Mouse (Mus musculus) induced T-regulatory cell, adult 2 months (primary cell): ENCODE data around the gene Serpinb6b.

Experiments used
- DNase-seq: peaks from one replicate; pipeline ENCODE4 v3.0.0-alpha.2; 2012; ENCODE audit warnings: low read depth

The Serpinb6b gene

DNA sequence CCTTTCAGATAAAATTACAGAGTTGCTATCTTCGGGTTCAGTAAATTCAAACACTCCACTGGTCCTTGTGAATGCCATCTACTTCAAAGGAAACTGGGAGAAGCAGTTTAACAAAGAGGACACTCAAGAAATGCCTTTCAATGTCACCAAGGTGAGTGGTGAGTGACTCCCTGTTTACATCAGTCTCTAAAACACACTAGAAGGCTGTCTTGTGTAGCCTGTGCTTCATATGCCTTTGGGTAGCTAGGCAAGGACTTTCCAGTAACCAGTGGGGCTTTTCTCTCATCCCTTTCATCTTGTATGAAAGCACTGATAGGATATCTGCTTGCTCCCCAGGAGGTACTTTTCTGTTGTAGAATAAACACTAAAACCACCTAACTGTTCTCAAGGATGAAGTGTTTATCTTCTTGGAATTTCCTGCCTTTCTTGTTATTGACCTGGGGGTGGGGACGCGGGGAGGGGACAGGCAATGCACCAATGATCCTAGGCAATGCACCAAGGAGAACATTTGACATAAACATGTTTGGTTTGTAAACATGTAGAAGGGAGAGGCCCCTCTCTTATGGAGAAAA is 10.0 kb downstream of the Serpinb6b start:
- DNase-seq, result no peak

GRCm38 (mm10) chr13:32975710-32976109 is 10.7 kb downstream of the Serpinb6b start:
- DNase-seq, result no peak

- no peak for DNase-seq
Measured at GRCm38 (mm10) chr13:32982556-32983042, 17.6 kb downstream of the Serpinb6b start.

- DNase-seq, result no peak
Measured at GRCm38 (mm10) chr13:32986256-32986655, 21.2 kb downstream of the Serpinb6b start.

- peak; percentile 64 for DNase-seq
Measured at GRCm38 (mm10) chr13:32993152-32993893, 28.3 kb downstream of the Serpinb6b start.

DNA sequence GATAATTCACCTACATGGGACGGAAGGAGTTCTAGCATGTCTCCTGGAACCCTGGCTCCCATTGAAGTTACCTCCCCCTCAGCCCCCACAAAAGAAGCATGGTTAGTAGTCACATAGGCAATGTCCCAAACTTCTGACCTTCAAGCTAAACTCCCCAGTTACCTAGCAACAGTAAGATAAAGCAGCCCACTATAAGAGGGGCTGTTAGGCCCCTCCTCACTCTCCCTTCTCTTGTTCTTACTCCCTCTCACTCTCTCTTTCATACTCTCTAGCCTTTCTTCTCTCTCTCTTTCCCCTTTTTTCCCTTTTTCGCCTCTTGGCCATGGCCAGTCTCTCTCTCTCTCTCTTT is 28.9 kb downstream of the Serpinb6b start:
- no peak for DNase-seq

GRCm38 (mm10) chr13:32995051-32995450 is 30.0 kb downstream of the Serpinb6b start:
- DNase-seq, result no peak

DNA sequence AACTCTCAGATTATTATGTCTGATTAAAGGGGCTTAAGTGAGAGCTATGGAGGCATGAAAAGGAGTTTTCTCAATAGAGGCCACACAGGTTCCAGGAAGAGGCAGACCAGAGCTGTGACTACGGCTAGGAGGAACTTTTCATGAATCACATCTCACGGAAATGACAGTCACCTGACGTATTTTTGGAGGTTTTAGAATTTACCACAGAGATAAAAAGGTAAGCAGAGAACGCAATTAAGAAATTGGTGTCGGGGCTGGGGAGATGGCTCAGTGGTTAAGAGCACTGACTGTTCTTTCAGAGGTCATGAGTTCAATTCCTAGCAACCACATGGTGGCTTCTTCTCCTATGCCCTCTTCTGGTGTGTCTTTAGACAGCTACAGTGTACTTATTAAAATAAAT is 36.3 kb downstream of the Serpinb6b start:
- peak; percentile 84 for DNase-seq

DNA sequence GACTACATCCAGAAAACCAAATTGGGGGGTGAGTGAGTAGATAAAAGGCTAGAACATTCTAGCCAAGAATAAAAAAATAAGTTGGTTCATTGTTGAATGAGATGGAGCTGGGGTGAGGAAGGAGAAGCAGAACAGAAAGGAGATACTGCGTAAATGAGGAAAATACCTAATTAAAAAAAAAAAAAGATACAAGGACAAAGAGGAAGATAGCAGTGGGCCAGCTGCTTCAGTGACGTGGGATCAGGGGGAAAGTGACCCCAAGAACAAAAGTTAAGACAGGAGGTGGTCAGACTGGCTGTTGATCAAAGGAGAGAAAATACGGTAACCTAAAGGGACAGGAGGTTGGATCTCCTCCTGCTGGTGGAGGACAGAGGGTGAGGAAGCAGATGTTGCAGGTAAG is 37.9 kb downstream of the Serpinb6b start, which contains the start of gene Serpinb9:
Serpinb9 (plus strand) TSS at position 301 of the 400 bp plus-strand sequence.
- no peak for DNase-seq

DNA sequence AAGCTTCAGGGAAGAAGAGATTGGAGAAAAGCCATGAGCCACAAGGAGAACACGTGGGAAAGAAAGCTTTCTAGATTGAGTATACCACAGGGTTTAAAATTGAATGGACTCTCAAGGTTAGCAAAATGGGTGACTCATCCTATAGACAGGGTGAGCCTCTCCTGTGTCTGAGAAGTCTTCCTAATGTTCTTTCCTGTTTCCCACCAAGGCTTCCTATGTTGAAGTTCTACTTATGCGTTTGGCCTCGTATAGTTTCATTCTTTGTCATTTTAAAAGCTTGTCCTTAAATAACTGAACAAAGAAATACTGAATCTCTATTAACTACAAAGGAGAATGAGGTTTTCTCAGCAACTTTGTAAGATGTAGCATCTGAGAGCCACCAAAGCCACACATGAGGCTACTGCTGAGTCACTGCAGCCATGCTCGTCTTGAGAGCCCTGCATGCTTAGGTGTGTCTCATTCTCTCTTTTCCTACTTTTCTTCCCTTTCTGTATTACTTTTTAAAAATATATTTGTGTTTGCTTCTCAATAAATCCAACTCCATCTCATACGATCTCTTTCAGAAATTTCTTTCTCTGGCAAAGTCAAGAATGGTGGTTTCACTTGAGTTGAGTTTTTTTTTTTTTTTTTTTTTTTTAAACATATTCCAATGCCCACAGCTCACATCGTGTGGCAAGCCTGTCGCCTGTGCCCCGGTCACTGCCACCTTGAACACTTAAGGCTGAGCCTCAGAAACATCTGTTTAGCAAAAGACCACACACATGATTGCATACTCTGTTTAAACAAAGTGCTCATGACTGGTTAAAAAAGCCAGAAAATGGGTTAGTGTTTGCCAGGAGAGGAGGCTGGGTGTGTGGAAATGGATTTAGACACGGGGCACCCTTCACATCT is 38.8 kb downstream of the Serpinb6b start:
- DNase-seq, result peak; percentile 57

GRCm38 (mm10) chr13:33004414-33005105 is 39.6 kb downstream of the Serpinb6b start:
- DNase-seq, result peak; percentile 86

DNA sequence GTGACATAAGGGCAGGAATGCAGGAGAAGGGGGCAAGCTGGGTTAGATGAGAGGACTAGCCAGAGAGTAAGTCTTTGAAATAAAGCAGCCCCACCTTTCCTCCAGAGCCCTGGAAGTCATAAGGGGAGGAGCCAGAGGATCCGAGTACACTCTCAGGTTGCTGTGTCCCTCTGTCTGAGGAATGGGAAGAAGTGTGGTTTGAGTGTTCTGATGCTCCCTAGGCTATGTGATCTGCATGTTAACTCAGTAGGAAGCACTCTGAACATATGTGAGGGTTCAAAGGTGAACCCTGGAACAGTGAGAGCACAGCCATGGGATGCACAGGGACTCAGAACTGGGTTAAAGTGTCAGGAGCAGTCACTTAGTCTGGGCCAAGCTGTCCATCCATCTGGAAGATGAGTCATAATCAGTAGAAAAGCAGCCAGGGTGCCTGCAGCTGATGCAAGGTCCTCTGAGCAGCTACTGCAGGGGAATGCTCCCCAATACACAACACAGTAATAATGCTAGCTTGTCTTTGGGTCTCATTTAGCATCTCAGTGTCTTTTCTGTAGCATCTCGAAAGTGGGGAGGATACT is 40.6 kb downstream of the Serpinb6b start:
- peak; percentile 10 for DNase-seq

GRCm38 (mm10) chr13:33006555-33006954 is 41.5 kb downstream of the Serpinb6b start:
- no peak for DNase-seq

DNA sequence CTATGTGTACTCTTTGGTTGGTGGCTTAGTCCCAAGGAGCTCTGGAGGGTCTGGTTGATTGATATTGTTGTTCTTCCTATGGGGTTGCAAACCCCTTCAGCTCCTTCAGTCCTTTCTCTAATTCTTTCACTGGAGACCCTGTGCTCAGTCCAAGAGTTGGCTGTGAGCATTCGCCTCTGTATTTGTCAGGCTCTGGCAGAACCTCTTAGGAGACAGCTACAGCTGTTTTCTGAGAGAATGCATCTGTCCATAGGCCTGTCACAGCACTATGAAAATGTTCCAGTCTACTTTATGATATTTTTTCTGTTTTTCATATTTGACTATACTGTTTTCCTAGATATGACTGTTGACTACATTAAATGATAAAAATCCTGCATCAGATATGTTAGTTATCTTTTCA is 47.4 kb downstream of the Serpinb6b start:
- DNase-seq, result no peak

- no peak for DNase-seq
Measured at GRCm38 (mm10) chr13:33013271-33013670, 48.3 kb downstream of the Serpinb6b start.

- DNase-seq, result no peak
Measured at GRCm38 (mm10) chr13:33022371-33022770, 57.4 kb downstream of the Serpinb6b start.

DNA sequence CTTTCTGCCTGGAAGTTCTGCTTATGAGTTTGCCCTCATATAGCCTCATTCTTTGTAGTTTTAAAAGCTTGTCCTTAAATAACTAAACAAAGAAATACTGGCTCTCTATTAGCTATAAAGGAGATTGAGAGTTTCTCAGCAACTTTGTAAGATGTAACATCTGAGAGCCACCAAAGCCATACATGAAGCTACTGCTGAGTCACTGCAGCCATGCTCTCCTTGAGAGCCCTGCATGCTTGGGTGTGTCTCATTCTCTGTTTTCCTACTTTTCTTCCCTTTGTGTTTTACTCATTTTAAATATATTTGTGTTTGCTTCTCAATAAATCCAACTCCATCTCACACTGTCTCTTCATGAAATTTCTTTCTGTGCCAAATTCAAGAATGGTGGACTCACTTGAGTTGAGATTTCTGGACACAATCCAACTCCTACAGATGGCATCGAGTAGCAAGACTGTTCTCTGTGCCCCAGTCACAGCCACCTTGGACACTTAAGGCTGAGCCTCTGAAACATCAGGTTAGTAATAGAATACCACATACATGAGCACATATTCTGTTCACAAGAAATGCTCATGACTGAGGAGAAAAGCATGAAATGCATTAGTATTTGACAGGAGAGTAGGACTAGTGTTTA is 61.5 kb downstream of the Serpinb6b start:
- DNase-seq, result no peak

- DNase-seq, result no peak
Measured at GRCm38 (mm10) chr13:33027244-33027643, 62.2 kb downstream of the Serpinb6b start, which contains the start of gene Serpinb9b. TSS of gene Serpinb9b (plus strand) at chr13:33027416.

GRCm38 (mm10) chr13:33028146-33028545 is 63.1 kb downstream of the Serpinb6b start:
- no peak for DNase-seq

DNA sequence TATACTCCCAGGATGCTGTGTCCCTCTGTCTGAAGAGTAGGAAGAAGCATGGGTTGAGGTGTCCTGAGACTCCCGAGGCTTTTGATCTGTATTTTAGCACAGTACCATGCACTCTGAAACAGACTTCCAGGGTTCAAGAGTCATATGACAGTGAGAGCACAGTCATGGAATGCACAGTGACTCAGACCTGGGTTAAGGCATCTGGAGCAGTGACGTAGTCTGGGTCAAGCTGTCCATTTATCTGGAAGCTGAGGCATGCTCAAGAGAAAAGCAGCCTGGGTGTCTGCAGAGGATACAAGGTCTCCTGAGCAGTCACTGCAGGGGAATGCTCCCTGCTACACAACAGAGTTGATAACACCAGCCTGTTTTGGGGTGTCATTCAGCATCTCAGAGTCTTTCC is 63.5 kb downstream of the Serpinb6b start:
- no peak for DNase-seq
